Mouse (Mus musculus): ENCODE results near the gene Copa.

DNA sequence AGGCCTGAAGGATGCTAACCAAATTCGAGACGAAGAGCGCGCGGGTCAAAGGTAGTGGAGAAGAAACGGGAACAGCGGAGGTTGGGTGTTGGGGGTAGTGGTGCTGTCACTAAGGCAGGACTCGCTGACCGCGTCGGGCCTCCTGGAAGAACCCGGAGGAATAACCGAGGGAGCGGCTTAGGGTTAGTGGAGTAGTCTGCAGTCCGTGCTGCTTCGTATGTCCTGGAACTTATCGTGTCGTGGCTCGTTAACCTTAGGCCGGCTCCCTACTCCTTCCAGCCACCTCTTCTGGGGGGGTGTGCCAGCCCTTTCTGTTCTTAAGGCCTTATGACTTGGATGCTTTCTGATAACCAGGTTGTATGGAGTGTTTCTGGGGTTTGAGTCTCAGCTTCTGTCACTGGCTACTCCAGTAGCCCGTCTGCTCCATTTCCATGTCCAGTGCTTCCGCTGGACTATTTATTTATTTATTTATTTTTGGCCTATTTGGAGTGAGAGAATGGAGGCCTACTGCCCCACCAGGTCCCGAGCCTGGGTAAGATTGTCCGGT lies 643 bp downstream of the Copa start:
- TF ChIP-seq CTCF (IDR thresholded peaks at IDR 0.05; ENCODE audit: low read depth, low read length) = no peak
- no peak for TF ChIP-seq POLR2A (IDR thresholded peaks at IDR 0.05; ENCODE audit: borderline replicate concordance, low read depth, low read length)
